Mouse (Mus musculus) forebrain, embryonic 12.5 days (tissue): ENCODE measurements around the gene Vti1a. TPM values are rescaled to one million over a fixed set of nuclear protein-coding genes. Genes with fewer than 3 reads are reported as not detected.

Experiments
- ATAC-seq: fragments of 200-750 bp; cut with Nextera tagmentation; 2 replicates; pipeline ENCODE4 v1.8.0; 2017; ENCODE audit warnings: moderate TSS enrichment; ENCODE audit not compliant: low FRiP score
- H3K27ac ChIP-seq: fragments of 300-500 bp; sonication (generic); 2 replicates; pipeline ENCODE4 v1.5.1; 2016; ENCODE audit warnings: mild to moderate bottlenecking
- H3K27me3 ChIP-seq: fragments of 300-500 bp; sonication (generic); 2 replicates; pipeline ENCODE4 v1.6.1; 2016; ENCODE audit warnings: mild to moderate bottlenecking
- H3K36me3 ChIP-seq: fragments of 300-500 bp; sonication (generic); replicated peaks from 2 replicates; pipeline ENCODE4 v1.6.1; 2016; ENCODE audit warnings: mild to moderate bottlenecking
- H3K4me1 ChIP-seq: fragments of 300-500 bp; sonication (generic); 2 replicates; pipeline ENCODE4 v1.6.1; 2016
- H3K4me2 ChIP-seq: fragments of 300-500 bp; sonication (generic); 2 replicates; pipeline ENCODE4 v1.6.1; 2016; ENCODE audit warnings: mild to moderate bottlenecking, moderate library complexity
- H3K4me3 ChIP-seq: fragments of 300-500 bp; sonication (generic); replicated peaks from 2 replicates; pipeline ENCODE4 v1.5.1; 2016; ENCODE audit warnings: mild to moderate bottlenecking
- H3K9ac ChIP-seq: fragments of 300-500 bp; sonication (generic); 2 replicates; pipeline ENCODE4 v1.6.1; 2016; ENCODE audit warnings: mild to moderate bottlenecking
- H3K9me3 ChIP-seq: fragments of 300-500 bp; sonication (generic); 2 replicates; pipeline ENCODE4 v1.6.1; 2016
- WGBS: fragments of 180-500 bp; shearing (Covaris S2); methylation state at CpG from one replicate; pipeline ENCODE4 v1.1.7; 2016; 5-methylcytosine and 5-hydroxymethylcytosine counted together
- polyA plus RNA-seq: library from polyadenylated mRNA; unstranded; fragments of >200 nt; fragmentation: Nextera tagmentation; extraction: Ambion mirVana; gene quantifications from 2 replicates; pipeline ENCODE4 v1.2.1, GENCODE M21; 2016

Gene Vti1a
- polyA plus RNA-seq, 1 experiment from 2014 or later = 34.3 TPM

- peak overlapping the region; percentile 59 for H3K27ac ChIP-seq
- H3K4me1 ChIP-seq = peaks cover 19% of the 10 kb centered on the region
These were observed 72.9 kb downstream of the Vti1a start for GRCm38 (mm10) chr19:55389019-55389418.

GRCm38 (mm10) chr19:55390323-55390722, 74.2 kb downstream of the Vti1a start:
- Histone ChIP-seq H3K4me1 (peaks cover 16% of the 10 kb centered on the region), H3K4me3 (no peak overlapping the region), H3K27me3 (peaks cover 15% of the 10 kb centered on the region), H3K4me2 (no peak overlapping the region; the same call in 1 of the 2 replicates), H3K36me3 (no peaks in the 10 kb centered on the region), H3K9me3 (no peaks in the 10 kb centered on the region), H3K9ac (no peak overlapping the region), H3K27ac (no peak overlapping the region)
- 63% methylated on average over 11 of the region's 11 CpGs for WGBS
- no peak for ATAC-seq

More at GRCm38 (mm10) chr19:55389019-55389418, 72.9 kb downstream of the Vti1a start:
- 42% methylated on average over 10 of the region's 10 CpGs for WGBS
- Histone ChIP-seq H3K4me3 (no peak overlapping the region), H3K9ac (peak overlapping the region; percentile 40; the same call in 1 of the 2 replicates), H3K27me3 (peaks cover 24% of the 10 kb centered on the region), H3K36me3 (no peaks in the 10 kb centered on the region), H3K4me2 (peak overlapping the region; percentile 35), H3K9me3 (no peaks in the 10 kb centered on the region)
- no peak for ATAC-seq

- WGBS = 92% methylated on average over 11 of the region's 11 CpGs
- H3K27ac ChIP-seq = no peak overlapping the region
These were observed 85.5 kb downstream of the Vti1a start for GRCm38 (mm10) chr19:55401638-55402037.

GRCm38 (mm10) chr19:55408486-55408885, 92.4 kb downstream of the Vti1a start:
- Histone ChIP-seq H3K27me3 (peaks cover 3% of the 10 kb centered on the region; the same call in 1 of the 2 replicates), H3K27ac (no peak overlapping the region), H3K4me3 (no peak overlapping the region), H3K36me3 (no peaks in the 10 kb centered on the region), H3K4me2 (no peak overlapping the region), H3K4me1 (peaks cover 30% of the 10 kb centered on the region), H3K9me3 (no peaks in the 10 kb centered on the region), H3K9ac (no peak overlapping the region)
- 39% methylated on average over 6 of the region's 6 CpGs for WGBS
- no peak for ATAC-seq

More at GRCm38 (mm10) chr19:55401638-55402037, 85.5 kb downstream of the Vti1a start:
- no peak overlapping the region for H3K4me2 ChIP-seq
- no peak overlapping the region for H3K9ac ChIP-seq
- H3K4me3 ChIP-seq = no peak overlapping the region
- H3K9me3 ChIP-seq = no peaks in the 10 kb centered on the region
- H3K27me3 ChIP-seq = no peaks in the 10 kb centered on the region
- no peaks in the 10 kb centered on the region for H3K4me1 ChIP-seq
- ATAC-seq = no peak
- H3K36me3 ChIP-seq = no peaks in the 10 kb centered on the region

GRCm38 (mm10) chr19:55411415-55411814, 95.3 kb downstream of the Vti1a start:
- WGBS = 63% methylated on average over 11 of the region's 11 CpGs

GRCm38 (mm10) chr19:55411894-55412293, 95.8 kb downstream of the Vti1a start:
- Histone ChIP-seq H3K4me3 (no peak overlapping the region), H3K27me3 (peaks cover 7% of the 10 kb centered on the region; the same call in 1 of the 2 replicates), H3K27ac (0 out of 2 replicates have a peak overlapping the region, but pooled peaks have one; percentile 53), H3K4me2 (no peak overlapping the region), H3K9ac (no peak overlapping the region), H3K9me3 (no peaks in the 10 kb centered on the region), H3K36me3 (no peaks in the 10 kb centered on the region), H3K4me1 (peaks cover 30% of the 10 kb centered on the region)
- 46% methylated on average over 2 of the region's 2 CpGs for WGBS
- no peak for ATAC-seq

More at GRCm38 (mm10) chr19:55411415-55411814, 95.3 kb downstream of the Vti1a start:
- no peak for ATAC-seq
- H3K27ac ChIP-seq = 0 out of 2 replicates have a peak overlapping the region, but pooled peaks have one; percentile 36
- no peaks in the 10 kb centered on the region for H3K36me3 ChIP-seq
- H3K4me2 ChIP-seq = no peak overlapping the region
- no peak overlapping the region for H3K9ac ChIP-seq
- H3K4me1 ChIP-seq = peaks cover 30% of the 10 kb centered on the region
- H3K27me3 ChIP-seq = peaks cover 7% of the 10 kb centered on the region; the same call in 1 of the 2 replicates
- H3K9me3 ChIP-seq = no peaks in the 10 kb centered on the region
- H3K4me3 ChIP-seq = no peak overlapping the region

- 26% methylated on average over 8 of the region's 8 CpGs for WGBS
- H3K9me3 ChIP-seq = no peaks in the 10 kb centered on the region
- no peak overlapping the region for H3K9ac ChIP-seq
- no peak overlapping the region for H3K4me3 ChIP-seq
- no peak overlapping the region for H3K4me2 ChIP-seq
- H3K36me3 ChIP-seq = no peaks in the 10 kb centered on the region
- ATAC-seq = peak; percentile 69; the same call in 1 of the 2 replicates
- H3K27me3 ChIP-seq = peaks cover 4% of the 10 kb centered on the region; the same call in 1 of the 2 replicates
- no peak overlapping the region for H3K27ac ChIP-seq
- H3K4me1 ChIP-seq = peaks cover 18% of the 10 kb centered on the region
These were observed 98.0 kb downstream of the Vti1a start for GRCm38 (mm10) chr19:55414050-55414449.

GRCm38 (mm10) chr19:55418756-55419155, 102.7 kb downstream of the Vti1a start:
- Histone ChIP-seq H3K9me3 (no peaks in the 10 kb centered on the region), H3K27me3 (peaks cover 6% of the 10 kb centered on the region; the same call in 1 of the 2 replicates), H3K27ac (no peak overlapping the region), H3K4me3 (no peak overlapping the region), H3K4me2 (no peak overlapping the region), H3K4me1 (peaks cover 21% of the 10 kb centered on the region), H3K9ac (no peak overlapping the region), H3K36me3 (no peaks in the 10 kb centered on the region)
- no peak for ATAC-seq
- 39% methylated on average over 3 of the region's 3 CpGs for WGBS

GRCm38 (mm10) chr19:55419961-55420360, 103.9 kb downstream of the Vti1a start:
- Histone ChIP-seq H3K36me3 (no peaks in the 10 kb centered on the region), H3K9me3 (no peaks in the 10 kb centered on the region), H3K27ac (no peak overlapping the region), H3K4me3 (no peak overlapping the region), H3K4me1 (peaks cover 27% of the 10 kb centered on the region), H3K4me2 (no peak overlapping the region), H3K9ac (no peak overlapping the region), H3K27me3 (peaks cover 4% of the 10 kb centered on the region; the same call in 1 of the 2 replicates)
- WGBS = 55% methylated on average over 3 of the region's 3 CpGs
- ATAC-seq = no peak

- Histone ChIP-seq H3K9me3 (no peaks in the 10 kb centered on the region), H3K27me3 (peaks cover 7% of the 10 kb centered on the region; the same call in 1 of the 2 replicates), H3K9ac (no peak overlapping the region), H3K36me3 (no peaks in the 10 kb centered on the region), H3K27ac (peak overlapping the region; percentile 26; the same call in 1 of the 2 replicates), H3K4me2 (no peak overlapping the region), H3K4me1 (peaks cover 31% of the 10 kb centered on the region), H3K4me3 (no peak overlapping the region)
- no peak for ATAC-seq
- 76% methylated on average over 5 of the region's 5 CpGs for WGBS
These were observed 105.7 kb downstream of the Vti1a start for GRCm38 (mm10) chr19:55421816-55422215.

GRCm38 (mm10) chr19:55422311-55423064, 106.4 kb downstream of the Vti1a start:
- Histone ChIP-seq H3K27ac (peak overlapping the region; percentile 26; the same call in 1 of the 2 replicates), H3K9ac (no peak overlapping the region), H3K9me3 (no peaks in the 10 kb centered on the region), H3K27me3 (peaks cover 12% of the 10 kb centered on the region; the same call in 1 of the 2 replicates), H3K4me2 (peak overlapping the region; percentile 21; the same call in 1 of the 2 replicates), H3K36me3 (no peaks in the 10 kb centered on the region), H3K4me1 (peaks cover 31% of the 10 kb centered on the region), H3K4me3 (no peak overlapping the region)
- ATAC-seq = peak; percentile 64
- WGBS = 26% methylated on average over 18 of the region's 18 CpGs

GRCm38 (mm10) chr19:55423065-55423716, 107.1 kb downstream of the Vti1a start:
- 49% methylated on average over 11 of the region's 11 CpGs for WGBS
- H3K9ac ChIP-seq = no peak overlapping the region
- H3K4me3 ChIP-seq = no peak overlapping the region
- H3K27ac ChIP-seq = no peak overlapping the region
- ATAC-seq = no peak
- peaks cover 31% of the 10 kb centered on the region for H3K4me1 ChIP-seq
- peaks cover 17% of the 10 kb centered on the region; the same call in 1 of the 2 replicates for H3K27me3 ChIP-seq
- no peaks in the 10 kb centered on the region for H3K36me3 ChIP-seq
- no peak overlapping the region for H3K4me2 ChIP-seq
- no peaks in the 10 kb centered on the region for H3K9me3 ChIP-seq
